Mouse (Mus musculus) neural tube, embryonic 11.5 days (tissue): ENCODE results near the gene Lat. TPM values are rescaled to one million over a fixed set of nuclear protein-coding genes. Genes with fewer than 3 reads are reported as not detected.

ENCODE experiments used
- microRNA-seq: library from miRNA; unstranded; fragments of <30 nt; microRNA quantifications from one replicate; pipeline ENCODE4, GENCODE M21; 2016
- polyA plus RNA-seq: library from polyadenylated mRNA; unstranded; fragments of >200 nt; fragmentation: Nextera tagmentation; extraction: Ambion mirVana; gene quantifications from 2 replicates; pipeline ENCODE4 v1.2.1, GENCODE M21; 2014

The Lat gene
- polyA plus RNA-seq, 1 experiment from 2014 or later, result 1.9 TPM

Small RNA genes within 50 kb of the gene (microRNA-seq; reads per million reads assigned to microRNA genes)
- gene Mir7058, result not detected

Other genes with a start within 250 kb of the Lat start
- 70.0 and 72.9 TPM in 2 replicates for gene Xpo6, start 169.1 kb downstream of the Lat start, polyA plus RNA-seq
- 206 and 227 TPM in 2 replicates for gene Sbk1, start 97.0 kb downstream of the Lat start, polyA plus RNA-seq
- 53.0 and 54.0 TPM in 2 replicates for gene Spns1, start 7.9 kb upstream of the Lat start, polyA plus RNA-seq
- 4.4 and 5.5 TPM in 2 replicates for gene Nfatc2ip, start 27.2 kb upstream of the Lat start, polyA plus RNA-seq
- not detected in 2 replicates for gene Cd19, start 45.3 kb upstream of the Lat start, polyA plus RNA-seq
- gene Rabep2, start 59.2 kb upstream of the Lat start, polyA plus RNA-seq, result 21.4 and 23.2 TPM in 2 replicates
- 19.0 and 20.1 TPM in 2 replicates for gene Atp2a1, start 93.5 kb upstream of the Lat start, polyA plus RNA-seq
- 51.5 and 55.5 TPM in 2 replicates for gene Sh2b1, start 105.9 kb upstream of the Lat start, polyA plus RNA-seq
- gene Tufm, start 117.8 kb upstream of the Lat start, polyA plus RNA-seq, result 160 and 167 TPM in 2 replicates
- gene Atxn2l, start 133.9 kb upstream of the Lat start, polyA plus RNA-seq, result 62.2 and 64.2 TPM in 2 replicates
- gene Eif3c, start 196.8 kb upstream of the Lat start, polyA plus RNA-seq, result 188 and 191 TPM in 2 replicates
- 0.54 and 0.60 TPM in 2 replicates for gene Apobr, start 215.4 kb upstream of the Lat start, polyA plus RNA-seq
- 19.8 and 21.7 TPM in 2 replicates for gene Cln3, start 216.2 kb upstream of the Lat start, polyA plus RNA-seq
- not detected in 2 replicates for gene Il27, start 225.4 kb upstream of the Lat start, polyA plus RNA-seq